Mouse (Mus musculus) forebrain, embryonic 10.5 days (tissue): ENCODE results near the gene Patz1. TPM values are rescaled to one million over a fixed set of nuclear protein-coding genes. Genes with fewer than 3 reads are reported as not detected.

Experiments used
- DNase-seq: peaks from one replicate; pipeline ENCODE4 v3.0.0-alpha.2; 2017; ENCODE audit warnings: low spot score; ENCODE audit errors: extremely low spot score
- H3K27ac ChIP-seq: fragments of 300-500 bp; sonication (generic); 2 replicates; pipeline ENCODE4 v1.5.1; 2016; ENCODE audit warnings: mild to moderate bottlenecking
- H3K27me3 ChIP-seq: fragments of 300-500 bp; sonication (generic); 2 replicates; pipeline ENCODE4 v1.6.1; 2016; ENCODE audit warnings: mild to moderate bottlenecking; ENCODE audit not compliant: poor library complexity, severe bottlenecking
- H3K36me3 ChIP-seq: fragments of 300-500 bp; sonication (generic); replicated peaks from 2 replicates; pipeline ENCODE4 v1.6.1; 2016; ENCODE audit warnings: mild to moderate bottlenecking, moderate library complexity
- H3K4me1 ChIP-seq: fragments of 300-500 bp; sonication (generic); 2 replicates; pipeline ENCODE4 v1.6.1; 2016
- H3K4me3 ChIP-seq: fragments of 300-500 bp; sonication (generic); 2 replicates; pipeline ENCODE4 v1.5.1; 2016; ENCODE audit warnings: mild to moderate bottlenecking, moderate library complexity
- H3K9me3 ChIP-seq: fragments of 300-500 bp; sonication (generic); 2 replicates; pipeline ENCODE4 v1.6.1; 2016; ENCODE audit warnings: mild to moderate bottlenecking, moderate library complexity
- WGBS: fragments of 180-500 bp; shearing (Covaris S2); methylation state at CpG from one replicate; pipeline ENCODE4 v1.1.7; 2016; 5-methylcytosine and 5-hydroxymethylcytosine counted together
- polyA plus RNA-seq: library from polyadenylated mRNA; unstranded; fragments of >200 nt; fragmentation: Nextera tagmentation; extraction: Ambion mirVana; gene quantifications from 2 replicates; pipeline ENCODE4 v1.2.1, GENCODE M21; 2016

Gene Patz1
- polyA plus RNA-seq, 1 experiment from 2014 or later, result 96.7 TPM

DNA sequence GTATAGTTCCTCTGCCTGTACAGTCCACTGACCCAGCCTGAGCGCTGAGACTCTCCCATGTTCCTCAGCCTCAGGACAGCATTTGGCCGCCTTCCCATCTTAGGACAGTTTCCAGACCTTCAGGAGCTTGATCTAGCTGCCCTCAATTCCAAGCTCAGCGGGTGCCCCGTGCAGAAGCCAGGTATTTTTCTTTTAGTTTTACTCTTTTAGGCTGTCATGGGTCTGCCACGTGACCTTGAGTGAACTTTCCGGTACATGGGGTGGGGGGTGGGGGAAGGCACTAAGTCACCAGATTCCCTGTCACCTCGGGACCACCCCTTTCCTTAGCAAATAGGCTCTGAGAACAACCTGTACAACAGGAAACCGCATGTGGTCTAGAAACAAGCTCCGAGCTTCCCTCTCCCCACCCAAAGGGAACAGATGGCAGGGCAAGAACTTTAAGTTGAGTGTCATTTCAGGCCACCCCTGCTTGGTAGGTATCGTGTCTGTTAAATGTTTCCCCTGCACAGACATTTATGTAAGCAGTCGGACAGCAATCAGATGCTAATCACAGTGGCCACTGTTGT is 47.1 kb downstream of the Patz1 start:
- Histone ChIP-seq H3K4me3 (no peak overlapping the region), H3K36me3 (no peaks in the 10 kb centered on the region), H3K27me3 (peaks cover 21% of the 10 kb centered on the region), H3K9me3 (no peaks in the 10 kb centered on the region), H3K27ac (no peak overlapping the region), H3K4me1 (peaks cover 53% of the 10 kb centered on the region)
- WGBS, result 58% methylated on average over 11 of the region's 11 CpGs
- DNase-seq, result no peak

DNA sequence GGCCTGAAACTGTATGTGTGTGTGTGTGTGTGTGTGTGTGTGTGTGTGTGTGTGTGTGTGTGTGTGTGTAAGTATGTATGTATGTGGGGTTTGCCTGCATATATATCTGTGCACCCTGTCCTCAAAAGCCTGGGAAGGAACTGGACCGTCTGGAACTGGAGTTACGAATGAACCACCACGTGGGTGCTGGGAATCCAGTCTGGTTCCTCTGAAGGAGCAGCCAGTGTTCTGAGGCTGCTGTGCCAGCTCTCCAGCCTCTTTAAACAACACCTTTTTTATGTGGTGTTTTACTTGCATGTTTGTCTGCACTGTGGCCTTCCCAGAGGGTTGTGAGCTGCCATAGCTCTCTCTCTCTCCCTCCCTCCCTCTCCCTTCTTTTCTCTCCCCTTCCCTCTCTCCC is 47.9 kb downstream of the Patz1 start:
- peak overlapping the region; percentile 89 for H3K27ac ChIP-seq
- no peaks in the 10 kb centered on the region for H3K9me3 ChIP-seq
- H3K4me1 ChIP-seq, result peaks cover 45% of the 10 kb centered on the region
- peaks cover 14% of the 10 kb centered on the region for H3K27me3 ChIP-seq
- no peak overlapping the region for H3K4me3 ChIP-seq
- no peak for DNase-seq
- 81% methylated on average over 3 of the region's 3 CpGs for WGBS
- peaks cover 3% of the 10 kb centered on the region; the same call in 1 of the 2 replicates for H3K36me3 ChIP-seq

DNA sequence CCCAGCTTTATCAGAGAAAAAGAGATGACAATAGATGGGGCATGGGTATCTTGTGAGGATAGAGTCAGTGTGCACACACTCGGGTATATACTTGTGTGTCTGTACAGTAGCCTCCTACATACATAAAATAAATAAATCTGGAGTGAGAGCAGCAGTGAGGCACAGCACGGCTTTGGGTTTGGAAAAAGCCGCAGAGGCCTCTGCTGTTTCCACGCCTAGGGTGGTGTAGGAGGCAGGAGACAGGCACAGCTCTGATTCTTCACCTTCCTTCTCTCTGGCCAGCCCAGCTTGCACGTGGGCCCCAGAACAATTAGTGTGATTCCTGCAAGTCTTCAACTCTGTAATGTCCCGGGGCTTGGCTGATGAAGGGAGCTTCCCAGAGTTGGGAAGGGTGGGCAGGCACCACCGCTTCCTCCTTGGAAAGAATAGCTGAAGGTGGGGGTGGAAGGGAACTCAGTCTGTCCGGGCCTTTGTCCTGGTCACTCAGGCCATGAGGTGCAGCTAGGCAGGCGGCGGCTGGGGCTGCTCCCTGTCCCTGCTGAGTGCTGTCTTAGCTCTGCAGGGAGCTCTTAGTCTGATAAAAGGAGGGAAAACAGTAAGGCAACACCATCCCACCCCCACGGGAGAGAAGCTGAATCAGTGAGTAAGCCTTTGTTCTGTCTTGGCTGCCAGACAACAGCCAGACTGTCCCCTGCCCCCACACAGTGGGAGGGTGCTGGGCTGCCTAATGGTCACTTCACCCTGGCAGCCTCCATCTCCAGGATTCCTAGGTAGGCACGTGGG is 48.7 kb downstream of the Patz1 start:
- H3K9me3 ChIP-seq, result no peaks in the 10 kb centered on the region
- H3K27me3 ChIP-seq, result peaks cover 10% of the 10 kb centered on the region
- DNase-seq, result peak; percentile 52
- WGBS, result 10% methylated on average over 12 of the region's 12 CpGs
- peak overlapping the region; percentile 10 for H3K4me3 ChIP-seq
- H3K36me3 ChIP-seq, result peaks cover 6% of the 10 kb centered on the region
- peak overlapping the region; percentile 89 for H3K27ac ChIP-seq
- peaks cover 37% of the 10 kb centered on the region for H3K4me1 ChIP-seq

DNA sequence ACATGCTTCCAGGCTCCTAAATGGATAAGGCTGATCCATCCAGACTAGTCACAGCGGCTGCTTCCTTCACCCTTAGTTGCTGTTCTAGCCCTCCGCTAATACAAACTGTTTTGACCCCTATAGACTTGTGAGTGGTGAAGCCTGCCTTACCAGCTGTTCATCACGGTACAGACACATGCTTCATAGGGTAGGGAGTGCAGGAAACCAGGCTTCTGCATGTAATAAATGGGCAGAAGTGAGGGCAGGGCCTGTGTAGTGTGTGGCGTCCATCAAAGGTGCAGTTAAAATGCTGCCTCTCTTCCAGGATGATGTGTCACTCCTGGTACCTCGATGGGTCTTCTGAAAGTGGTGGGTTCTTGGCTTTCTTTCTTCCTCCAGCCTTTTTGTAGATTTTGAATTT is 49.3 kb downstream of the Patz1 start:
- no peak for DNase-seq
- Histone ChIP-seq H3K27me3 (peaks cover 6% of the 10 kb centered on the region), H3K4me1 (peaks cover 31% of the 10 kb centered on the region), H3K4me3 (0 out of 2 replicates have a peak overlapping the region, but pooled peaks have one; percentile 10), H3K27ac (peak overlapping the region; percentile 89), H3K9me3 (no peaks in the 10 kb centered on the region), H3K36me3 (peaks cover 10% of the 10 kb centered on the region)
- WGBS, result 48% methylated on average over 5 of the region's 5 CpGs

DNA sequence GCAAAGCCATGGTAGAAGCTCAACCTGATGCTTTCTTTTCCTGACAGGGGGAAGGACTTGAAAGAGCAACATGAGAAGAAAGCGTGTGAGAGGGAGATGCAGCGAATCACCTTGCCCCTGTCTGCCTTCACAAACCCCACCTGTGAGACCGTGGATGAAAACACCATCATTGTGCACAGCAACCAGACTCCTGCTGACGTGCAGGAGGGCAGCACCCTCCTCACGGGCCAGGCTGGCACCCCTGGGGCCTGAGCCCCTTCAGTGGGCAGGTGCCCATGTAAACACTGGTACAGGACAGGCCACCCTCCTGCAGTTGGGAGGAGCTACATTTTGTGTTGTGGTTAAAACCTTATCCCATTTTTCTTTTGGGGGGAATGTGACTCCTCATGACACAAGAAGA is 52.8 kb downstream of the Patz1 start:
- H3K4me1 ChIP-seq, result peaks cover 18% of the 10 kb centered on the region
- 81% methylated on average over 5 of the region's 5 CpGs for WGBS
- peaks cover 40% of the 10 kb centered on the region for H3K36me3 ChIP-seq
- no peak for DNase-seq
- H3K27me3 ChIP-seq, result no peaks in the 10 kb centered on the region
- no peaks in the 10 kb centered on the region for H3K9me3 ChIP-seq
- H3K4me3 ChIP-seq, result no peak overlapping the region
- no peak overlapping the region for H3K27ac ChIP-seq

DNA sequence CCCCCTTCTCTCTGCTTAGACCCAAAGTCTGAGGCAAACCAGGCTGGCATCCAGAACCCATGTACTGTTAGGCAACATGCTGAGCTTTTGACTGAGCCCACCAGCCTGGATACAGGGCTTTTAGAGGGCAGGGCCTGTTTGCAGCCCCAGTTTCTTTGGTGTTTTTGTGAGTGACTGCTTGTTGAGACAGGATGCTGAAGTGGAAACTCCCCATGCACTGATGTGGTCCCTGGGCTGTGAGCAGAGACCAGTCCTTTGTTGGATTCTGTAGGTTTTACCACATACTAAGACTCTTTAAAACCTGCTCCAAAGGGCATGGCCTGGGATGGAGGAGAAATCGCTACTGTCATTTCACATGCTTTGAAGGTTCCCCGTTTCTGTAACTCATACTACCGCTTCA is 56.2 kb downstream of the Patz1 start:
- WGBS, result 83% methylated on average over 3 of the region's 3 CpGs
- H3K4me1 ChIP-seq, result peaks cover 25% of the 10 kb centered on the region
- DNase-seq, result no peak
- no peaks in the 10 kb centered on the region for H3K9me3 ChIP-seq
- no peak overlapping the region for H3K27ac ChIP-seq
- no peak overlapping the region for H3K4me3 ChIP-seq
- no peaks in the 10 kb centered on the region for H3K27me3 ChIP-seq
- peaks cover 56% of the 10 kb centered on the region for H3K36me3 ChIP-seq

DNA sequence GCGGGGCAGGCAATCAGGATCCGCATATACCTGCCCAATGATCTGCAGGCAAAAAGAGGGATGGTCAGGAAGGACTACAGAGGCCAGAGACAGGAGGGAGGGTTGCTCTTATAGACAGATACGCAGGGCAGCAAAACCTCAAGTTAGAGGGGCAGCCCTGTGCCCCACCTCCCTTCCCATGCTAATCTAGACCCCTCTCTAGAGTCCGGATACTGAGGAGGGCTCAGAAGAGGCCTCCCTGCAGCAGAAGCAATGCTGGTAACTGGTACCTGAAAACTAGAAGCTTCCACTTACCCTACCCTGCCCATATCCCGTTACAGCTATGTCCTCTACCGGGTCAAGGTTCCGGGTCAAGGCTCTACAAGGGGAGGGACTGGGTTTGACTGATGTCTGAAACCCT is 57.7 kb downstream of the Patz1 start:
- peaks cover 68% of the 10 kb centered on the region for H3K36me3 ChIP-seq
- H3K27me3 ChIP-seq, result no peaks in the 10 kb centered on the region
- no peak overlapping the region for H3K4me3 ChIP-seq
- peaks cover 25% of the 10 kb centered on the region for H3K4me1 ChIP-seq
- H3K27ac ChIP-seq, result no peak overlapping the region
- H3K9me3 ChIP-seq, result no peaks in the 10 kb centered on the region
- DNase-seq, result no peak
- WGBS, result 91% methylated on average over 7 of the region's 7 CpGs

DNA sequence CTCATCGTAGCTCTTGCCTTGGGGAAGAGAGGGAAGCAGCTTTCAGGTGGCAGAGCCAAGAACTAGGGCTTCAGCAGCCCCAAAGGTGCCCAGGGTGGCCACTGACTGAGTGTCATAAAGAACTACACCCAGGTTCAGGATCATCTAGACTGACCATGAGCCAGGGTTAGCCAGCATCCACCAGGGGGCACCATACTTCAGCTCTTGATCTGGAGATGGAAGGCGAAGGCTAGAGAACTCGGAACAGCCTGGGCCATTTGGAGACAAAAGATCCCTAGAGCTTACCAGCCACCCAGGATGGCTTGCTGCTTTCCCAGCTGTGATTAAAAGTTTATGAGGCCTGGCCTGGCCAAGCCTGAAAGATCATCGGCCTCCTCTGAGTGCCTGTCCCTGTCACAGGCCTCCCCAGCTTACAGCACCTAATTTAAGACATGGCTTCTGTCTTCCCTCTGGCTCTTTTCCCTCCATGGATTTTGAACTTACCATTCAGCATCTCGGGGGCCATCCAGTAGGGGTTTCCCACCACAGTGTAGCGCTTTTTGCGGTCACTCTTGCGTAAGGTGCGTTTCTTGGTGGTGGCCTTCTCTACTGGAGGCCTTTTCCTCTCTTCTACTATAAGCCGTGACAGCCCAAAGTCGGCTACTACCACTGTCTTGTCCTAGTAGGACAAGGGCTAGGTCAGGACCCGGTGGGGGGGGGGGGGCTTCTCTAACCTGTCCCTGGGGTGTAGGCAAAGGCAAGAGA is 58.6 kb downstream of the Patz1 start:
- H3K36me3 ChIP-seq, result peaks cover 71% of the 10 kb centered on the region
- 64% methylated on average over 12 of the region's 12 CpGs for whole genome bisulfite sequencing
- DNase-seq, result peak; percentile 86
- H3K27me3 ChIP-seq, result no peaks in the 10 kb centered on the region
- H3K4me1 ChIP-seq, result peaks cover 25% of the 10 kb centered on the region
- no peaks in the 10 kb centered on the region for H3K9me3 ChIP-seq
- H3K27ac ChIP-seq, result peak overlapping the region; percentile 68
- H3K4me3 ChIP-seq, result no peak overlapping the region

DNA sequence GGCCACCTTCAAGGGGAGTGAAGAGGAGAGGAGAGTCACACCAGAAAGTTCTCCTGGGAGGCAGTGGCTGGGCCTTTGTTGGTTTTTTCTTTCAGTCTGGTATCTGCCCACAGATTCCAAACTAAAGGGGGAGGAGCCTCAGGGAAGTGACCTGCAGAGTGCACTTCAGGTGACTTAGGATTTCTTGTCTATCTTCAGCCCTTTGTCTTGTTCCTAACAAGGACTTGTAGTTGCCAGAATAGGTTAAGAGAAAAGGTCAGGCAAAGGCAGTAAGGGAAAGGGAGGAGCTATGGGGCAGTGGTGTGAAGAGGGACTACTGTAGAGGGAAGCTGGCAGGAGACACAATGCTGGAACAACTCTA is 59.1 kb downstream of the Patz1 start:
- Histone ChIP-seq H3K9me3 (no peaks in the 10 kb centered on the region), H3K27me3 (no peaks in the 10 kb centered on the region), H3K4me3 (no peak overlapping the region), H3K36me3 (peaks cover 72% of the 10 kb centered on the region), H3K27ac (peak overlapping the region; percentile 68), H3K4me1 (peaks cover 25% of the 10 kb centered on the region)
- no peak for DNase-seq

DNA sequence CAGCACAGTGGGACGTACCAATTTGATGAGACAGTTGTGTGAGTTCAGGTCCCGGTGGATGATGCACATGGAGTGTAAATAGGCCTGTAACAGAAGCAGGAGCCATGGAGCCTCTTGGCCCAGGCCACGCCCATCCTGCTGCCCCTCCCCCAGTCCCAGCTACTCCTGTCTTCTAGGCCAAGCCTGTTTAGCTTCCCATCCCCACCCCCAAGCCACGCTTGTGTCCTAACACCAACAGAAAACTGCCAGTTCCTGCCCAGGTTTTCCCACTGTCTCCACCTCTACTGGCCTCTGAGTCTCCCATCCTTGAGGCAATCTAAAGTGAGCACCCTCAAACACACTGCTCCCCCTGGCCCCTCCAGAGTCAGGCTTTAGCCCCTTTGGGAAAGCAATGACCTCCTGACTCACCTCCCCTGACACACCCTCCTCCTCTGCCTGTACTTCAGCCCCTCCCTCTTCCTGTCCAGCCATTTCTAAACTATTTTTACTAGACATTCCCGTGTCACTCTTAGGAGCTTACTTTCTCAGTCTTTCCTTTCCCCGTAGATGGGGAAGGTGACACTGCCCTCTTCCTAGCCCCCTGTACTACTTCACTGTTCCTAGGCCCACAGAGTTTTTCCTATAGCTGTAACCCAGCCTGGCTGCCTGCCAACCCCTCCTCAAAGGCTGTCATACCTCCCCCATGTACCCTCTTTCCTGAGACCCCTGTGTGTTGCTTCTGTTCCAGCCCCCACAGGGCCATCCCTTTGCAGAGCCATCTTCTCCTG is 60.1 kb downstream of the Patz1 start:
- peaks cover 25% of the 10 kb centered on the region for H3K4me1 ChIP-seq
- WGBS, result 41% methylated on average over 6 of the region's 6 CpGs
- H3K9me3 ChIP-seq, result no peaks in the 10 kb centered on the region
- no peak for DNase-seq
- peak overlapping the region; percentile 68 for H3K27ac ChIP-seq
- H3K36me3 ChIP-seq, result peaks cover 78% of the 10 kb centered on the region
- no peak overlapping the region for H3K4me3 ChIP-seq
- no peaks in the 10 kb centered on the region for H3K27me3 ChIP-seq

DNA sequence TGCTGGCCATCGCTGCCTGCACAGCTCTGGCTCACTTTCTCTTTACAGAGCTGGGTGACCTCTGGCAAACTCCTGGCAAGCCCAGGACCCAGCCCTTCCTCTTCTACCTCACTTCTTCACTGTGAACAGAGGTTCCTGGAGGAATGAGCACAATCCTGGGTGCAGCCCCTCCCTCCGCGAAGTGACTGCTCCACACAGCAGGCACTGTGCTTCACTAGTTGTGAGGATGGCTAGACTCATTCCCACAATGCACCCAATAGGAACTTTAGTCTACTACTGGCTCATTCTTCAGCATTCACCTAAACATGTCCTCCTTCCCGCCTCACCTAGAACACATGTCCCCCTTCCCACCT is 60.6 kb downstream of the Patz1 start:
- H3K4me1 ChIP-seq, result peaks cover 25% of the 10 kb centered on the region
- H3K4me3 ChIP-seq, result no peak overlapping the region
- WGBS, result 87% methylated on average over 4 of the region's 4 CpGs
- H3K27me3 ChIP-seq, result no peaks in the 10 kb centered on the region
- no peaks in the 10 kb centered on the region for H3K9me3 ChIP-seq
- peaks cover 78% of the 10 kb centered on the region for H3K36me3 ChIP-seq
- no peak for DNase-seq
- peak overlapping the region; percentile 62 for H3K27ac ChIP-seq

DNA sequence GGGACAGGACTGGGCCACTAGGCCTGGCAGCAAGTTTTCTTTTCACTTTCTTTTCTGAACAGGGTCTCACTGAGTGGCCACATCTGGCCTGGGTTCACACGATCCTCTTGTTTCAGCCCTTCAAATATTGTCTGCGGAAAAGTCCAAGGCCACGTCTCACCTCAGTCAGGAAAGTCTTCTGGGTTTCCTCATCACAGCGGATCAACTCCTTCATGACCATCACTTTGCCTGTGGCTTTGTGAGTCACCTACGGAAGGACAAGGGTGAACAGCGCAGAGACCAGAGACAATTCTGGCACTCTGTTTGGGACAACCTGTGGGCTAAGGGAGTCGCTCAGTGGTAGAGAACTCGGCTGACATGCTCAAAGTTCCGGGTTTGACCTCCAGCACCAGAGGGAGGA is 63.5 kb downstream of the Patz1 start:
- Histone ChIP-seq H3K27ac (no peak overlapping the region), H3K9me3 (no peaks in the 10 kb centered on the region), H3K4me1 (peaks cover 23% of the 10 kb centered on the region), H3K27me3 (no peaks in the 10 kb centered on the region), H3K36me3 (peaks cover 75% of the 10 kb centered on the region), H3K4me3 (no peak overlapping the region)
- WGBS, result 96% methylated on average over 9 of the region's 9 CpGs
- DNase-seq, result no peak
